Mouse (Mus musculus): Measurements from ENCODE around the gene Syce1.

The Syce1 gene

GRCm38 (mm10) chr7:140787406-140788052, at the start of gene Syce1:
Syce1 (minus strand) TSS chr7:140787852.
- no peak for DNase-seq (ENCODE audit: low spot score)

GRCm38 (mm10) chr7:140836243-140837115, 48.8 kb upstream of the Syce1 start:
- no peak for DNase-seq (ENCODE audit: low spot score)

- DNase-seq (ENCODE audit: low spot score) = no peak
Observed at GRCm38 (mm10) chr7:140835758-140836087, 48.1 kb upstream of the Syce1 start.

GRCm38 (mm10) chr7:140834968-140835757, 47.5 kb upstream of the Syce1 start, which contains the start of gene Urah:
Urah (plus strand) TSS chr7:140835018.
- no peak for DNase-seq (ENCODE audit: low spot score)

GRCm38 (mm10) chr7:140833341-140833740, 45.7 kb upstream of the Syce1 start:
- DNase-seq (ENCODE audit: low spot score) = no peak

- DNase-seq (ENCODE audit: low spot score) = no peak
Observed at GRCm38 (mm10) chr7:140831447-140831846, 43.8 kb upstream of the Syce1 start.

GRCm38 (mm10) chr7:140828171-140828881, 40.7 kb upstream of the Syce1 start:
- peak; percentile 40 for DNase-seq (ENCODE audit: low spot score)

GRCm38 (mm10) chr7:140822731-140823130, 35.1 kb upstream of the Syce1 start:
- DNase-seq (ENCODE audit: low spot score) = no peak

GRCm38 (mm10) chr7:140821653-140822329, 34.1 kb upstream of the Syce1 start, which contains the start of gene Zfp941:
Zfp941 (minus strand) TSS chr7:140822178.
- DNase-seq (ENCODE audit: low spot score) = no peak

- DNase-seq (ENCODE audit: low spot score) = no peak
Observed at GRCm38 (mm10) chr7:140821305-140821652, 33.6 kb upstream of the Syce1 start.

GRCm38 (mm10) chr7:140820173-140820572, 32.5 kb upstream of the Syce1 start:
- DNase-seq (ENCODE audit: low spot score) = no peak

- no peak for DNase-seq (ENCODE audit: low spot score)
Observed at GRCm38 (mm10) chr7:140812850-140813249, 25.2 kb upstream of the Syce1 start.

GRCm38 (mm10) chr7:140811714-140812113, 24.1 kb upstream of the Syce1 start:
- DNase-seq (ENCODE audit: low spot score) = no peak

GRCm38 (mm10) chr7:140810496-140810895, 22.8 kb upstream of the Syce1 start:
- DNase-seq (ENCODE audit: low spot score) = no peak

- DNase-seq (ENCODE audit: low spot score) = peak; percentile 69
Observed at GRCm38 (mm10) chr7:140805704-140806103, 18.1 kb upstream of the Syce1 start.

- DNase-seq (ENCODE audit: low spot score) = no peak
Observed at GRCm38 (mm10) chr7:140802629-140803028, 15.0 kb upstream of the Syce1 start.

- DNase-seq (ENCODE audit: low spot score) = no peak
Observed at GRCm38 (mm10) chr7:140798212-140798611, 10.6 kb upstream of the Syce1 start.

GRCm38 (mm10) chr7:140797619-140798018, 10.0 kb upstream of the Syce1 start:
- no peak for DNase-seq (ENCODE audit: low spot score)

GRCm38 (mm10) chr7:140793541-140793940, 5.9 kb upstream of the Syce1 start:
- no peak for DNase-seq (ENCODE audit: low spot score)

GRCm38 (mm10) chr7:140788053-140788435, 392 bp upstream of the Syce1 start:
- no peak for DNase-seq (ENCODE audit: low spot score)

- DNase-seq (ENCODE audit: low spot score) = no peak
Observed at GRCm38 (mm10) chr7:140780548-140780947, 7.1 kb downstream of the Syce1 start.
